Mouse (Mus musculus): Measurements from ENCODE around the gene Txn2.

Txn2 gene

GRCm38 (mm10) chr15:77928673-77929331 lies at the start of gene Txn2:
Txn2 (minus strand) TSS chr15:77929006.
- DNase-seq (ENCODE audit: low read depth, low spot score): peak; percentile 100

GRCm38 (mm10) chr15:77977663-77978062 lies 48.9 kb upstream of the Txn2 start:
- no peak for DNase-seq (ENCODE audit: low read depth, low spot score)

GRCm38 (mm10) chr15:77974165-77974841 lies 45.5 kb upstream of the Txn2 start:
- DNase-seq (ENCODE audit: low read depth, low spot score): no peak

- peak; percentile 97 for DNase-seq (ENCODE audit: low read depth, low spot score)
These were observed 41.9 kb upstream of the Txn2 start, which contains the start of gene Eif3d for GRCm38 (mm10) chr15:77970470-77971292. Eif3d (minus strand) TSS chr15:77970813.

GRCm38 (mm10) chr15:77969940-77970469 lies 41.2 kb upstream of the Txn2 start:
- peak; percentile 23 for DNase-seq (ENCODE audit: low read depth, low spot score)

GRCm38 (mm10) chr15:77965117-77965528 lies 36.3 kb upstream of the Txn2 start:
- DNase-seq (ENCODE audit: low read depth, low spot score): peak; percentile 50

- DNase-seq (ENCODE audit: low read depth, low spot score): no peak
These were observed 33.6 kb upstream of the Txn2 start for GRCm38 (mm10) chr15:77962447-77962846.

- no peak for DNase-seq (ENCODE audit: low read depth, low spot score)
These were observed 31.9 kb upstream of the Txn2 start for GRCm38 (mm10) chr15:77960693-77961092.

GRCm38 (mm10) chr15:77958071-77958470 lies 29.3 kb upstream of the Txn2 start:
- DNase-seq (ENCODE audit: low read depth, low spot score): peak; percentile 44

GRCm38 (mm10) chr15:77957625-77958024 lies 28.8 kb upstream of the Txn2 start:
- DNase-seq (ENCODE audit: low read depth, low spot score): no peak

- DNase-seq (ENCODE audit: low read depth, low spot score): peak; percentile 85
These were observed 27.6 kb upstream of the Txn2 start, which contains the start of gene Foxred2 for GRCm38 (mm10) chr15:77956404-77956901. Foxred2 (minus strand) TSS chr15:77956722.

- peak; percentile 29 for DNase-seq (ENCODE audit: low read depth, low spot score)
These were observed 26.9 kb upstream of the Txn2 start for GRCm38 (mm10) chr15:77955440-77956403.

GRCm38 (mm10) chr15:77954362-77954761 lies 25.6 kb upstream of the Txn2 start:
- DNase-seq (ENCODE audit: low read depth, low spot score): no peak

GRCm38 (mm10) chr15:77952921-77953320 lies 24.1 kb upstream of the Txn2 start:
- DNase-seq (ENCODE audit: low read depth, low spot score): no peak

GRCm38 (mm10) chr15:77949061-77949460 lies 20.3 kb upstream of the Txn2 start:
- no peak for DNase-seq (ENCODE audit: low read depth, low spot score)

GRCm38 (mm10) chr15:77945711-77946110 lies 16.9 kb upstream of the Txn2 start:
- DNase-seq (ENCODE audit: low read depth, low spot score): no peak

GRCm38 (mm10) chr15:77941563-77941962 lies 12.8 kb upstream of the Txn2 start:
- DNase-seq (ENCODE audit: low read depth, low spot score): no peak

GRCm38 (mm10) chr15:77938516-77938915 lies 9.7 kb upstream of the Txn2 start:
- no peak for DNase-seq (ENCODE audit: low read depth, low spot score)

GRCm38 (mm10) chr15:77935673-77936375 lies 7.0 kb upstream of the Txn2 start:
- DNase-seq (ENCODE audit: low read depth, low spot score): no peak

GRCm38 (mm10) chr15:77934968-77935367 lies 6.2 kb upstream of the Txn2 start:
- no peak for DNase-seq (ENCODE audit: low read depth, low spot score)

Data from R1 (cell line).